Mouse (Mus musculus) midbrain, embryonic 16.5 days (tissue): ENCODE measurements around the gene Zkscan17. TPM values are rescaled to one million over a fixed set of nuclear protein-coding genes. Genes with fewer than 3 reads are reported as not detected.
A peak's percentile ranks its signal among the peaks of the same experiment; 100 is the strongest.

ENCODE experiments used
- ATAC-seq: fragments of 200-750 bp; cut with Nextera tagmentation; 2 replicates; pipeline ENCODE4 v1.8.0; 2017; ENCODE audit warnings: moderate TSS enrichment
- H3K27ac ChIP-seq: fragments of 300-500 bp; sonication (generic); 2 replicates; pipeline ENCODE4 v1.5.1; 2014; ENCODE audit warnings: mild to moderate bottlenecking, low read length, mixed read lengths
- H3K27me3 ChIP-seq: fragments of 300-500 bp; sonication (generic); 2 replicates; pipeline ENCODE4 v1.6.1; 2014; ENCODE audit warnings: low read depth, low read length, mixed read lengths; ENCODE audit not compliant: control insufficient read depth, insufficient read depth
- H3K36me3 ChIP-seq: fragments of 300-500 bp; sonication (generic); 2 replicates; pipeline ENCODE4 v1.6.1; 2014; ENCODE audit warnings: mild to moderate bottlenecking, low read length, moderate library complexity, mixed read lengths; ENCODE audit not compliant: control insufficient read depth, insufficient read depth
- H3K4me1 ChIP-seq: fragments of 300-500 bp; sonication (generic); 2 replicates; pipeline ENCODE4 v1.6.1; 2014; ENCODE audit warnings: mild to moderate bottlenecking, low read length, mixed read lengths; ENCODE audit not compliant: control insufficient read depth, insufficient read depth
- H3K4me2 ChIP-seq: fragments of 300-500 bp; sonication (generic); 2 replicates; pipeline ENCODE4 v1.6.1; 2014; ENCODE audit warnings: mild to moderate bottlenecking, low read length, mixed read lengths
- H3K4me3 ChIP-seq: fragments of 300-500 bp; sonication (generic); 2 replicates; pipeline ENCODE4 v1.5.1; 2014; ENCODE audit warnings: low read depth, mild to moderate bottlenecking, low read length, moderate library complexity, mixed read lengths
- H3K9ac ChIP-seq: fragments of 300-500 bp; sonication (generic); 2 replicates; pipeline ENCODE4 v1.6.1; 2014; ENCODE audit warnings: low read depth, low read length, mixed read lengths
- H3K9me3 ChIP-seq: fragments of 300-500 bp; sonication (generic); replicated peaks from 2 replicates; pipeline ENCODE4 v1.6.1; 2014; ENCODE audit warnings: mild to moderate bottlenecking, low read length, mixed read lengths; ENCODE audit not compliant: control insufficient read depth, poor library complexity, severe bottlenecking
- WGBS: fragments of 180-500 bp; shearing (Covaris S2); extraction: QIAGEN DNeasy Blood & Tissue Kit; methylation state at CpG from one replicate; pipeline ENCODE4 v1.1.7; 2014; 5-methylcytosine and 5-hydroxymethylcytosine counted together
- polyA plus RNA-seq: library from polyadenylated mRNA; unstranded; fragments of >200 nt; fragmentation: Nextera tagmentation; extraction: Ambion mirVana; gene quantifications from 2 replicates; pipeline ENCODE4 v1.2.1, GENCODE M21; 2015

The Zkscan17 gene
- polyA plus RNA-seq, 1 experiment from 2014 or later = 13.4 TPM

GRCm38 (mm10) chr11:59486222-59486621 lies 40.3 kb downstream of the Zkscan17 start:
- no peak overlapping the region for H3K4me2 ChIP-seq
- H3K36me3 ChIP-seq = peaks cover 14% of the 10 kb centered on the region
- H3K4me1 ChIP-seq = no peaks in the 10 kb centered on the region
- 87% methylated on average over 8 of the region's 8 CpGs for WGBS
- no peaks in the 10 kb centered on the region for H3K9me3 ChIP-seq
- ATAC-seq = no peak
- no peak overlapping the region for H3K9ac ChIP-seq
- no peak overlapping the region for H3K4me3 ChIP-seq
- H3K27me3 ChIP-seq = no peaks in the 10 kb centered on the region
- H3K27ac ChIP-seq = no peak overlapping the region

GRCm38 (mm10) chr11:59485641-59486040 lies 40.9 kb downstream of the Zkscan17 start:
- peaks cover 11% of the 10 kb centered on the region for H3K36me3 ChIP-seq
- H3K4me2 ChIP-seq = no peak overlapping the region
- ATAC-seq = no peak
- H3K27ac ChIP-seq = no peak overlapping the region
- no peaks in the 10 kb centered on the region for H3K4me1 ChIP-seq
- no peaks in the 10 kb centered on the region for H3K9me3 ChIP-seq
- WGBS = 64% methylated on average over 2 of the region's 2 CpGs
- no peaks in the 10 kb centered on the region for H3K27me3 ChIP-seq
- no peak overlapping the region for H3K9ac ChIP-seq
- H3K4me3 ChIP-seq = no peak overlapping the region

DNA sequence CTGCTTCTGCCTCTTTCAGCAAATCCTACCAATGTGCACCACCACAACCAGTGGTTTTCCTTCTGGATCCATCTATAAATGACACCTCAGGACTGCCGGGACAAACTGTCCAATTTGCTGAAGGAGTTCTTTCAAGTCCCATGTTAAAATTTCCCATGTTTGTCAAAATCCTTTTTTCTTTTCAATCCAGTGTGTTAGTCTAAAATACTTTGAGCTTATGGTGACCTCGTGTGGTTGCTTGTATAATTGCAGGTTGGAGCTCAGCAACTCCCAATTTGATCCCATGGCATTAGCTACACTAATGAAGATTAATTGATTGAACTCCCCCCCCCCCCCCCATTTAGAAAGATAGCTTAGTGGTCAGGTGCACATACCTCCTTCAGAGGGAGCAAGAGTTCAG lies 43.3 kb downstream of the Zkscan17 start:
- H3K4me3 ChIP-seq = no peak overlapping the region
- no peaks in the 10 kb centered on the region for H3K27me3 ChIP-seq
- no peak for ATAC-seq
- H3K4me1 ChIP-seq = no peaks in the 10 kb centered on the region
- WGBS = 7% methylated on average over 2 of the region's 2 CpGs
- H3K9ac ChIP-seq = no peak overlapping the region
- no peaks in the 10 kb centered on the region for H3K9me3 ChIP-seq
- H3K4me2 ChIP-seq = no peak overlapping the region
- peaks cover 7% of the 10 kb centered on the region; the same call in 1 of the 2 replicates for H3K36me3 ChIP-seq
- H3K27ac ChIP-seq = no peak overlapping the region

DNA sequence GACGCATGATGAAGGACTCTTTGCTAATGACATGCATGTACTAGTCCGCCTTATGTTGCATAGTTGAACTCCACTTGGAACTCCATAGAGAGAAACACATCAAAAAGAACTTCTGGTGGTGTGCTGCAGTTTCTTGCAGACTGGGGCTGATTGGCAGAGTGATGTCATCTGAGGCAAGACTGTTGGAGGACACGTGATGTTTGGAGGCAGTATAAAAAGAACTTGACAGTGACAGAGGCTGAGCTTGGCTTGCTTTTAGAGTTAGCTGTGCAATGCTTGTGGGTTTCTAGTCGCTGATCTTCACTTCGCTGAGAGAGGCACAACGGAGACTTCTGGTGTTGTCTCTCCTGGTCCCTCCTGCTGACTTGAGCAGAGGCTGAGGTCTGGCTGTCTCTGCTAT lies 49.3 kb downstream of the Zkscan17 start:
- H3K9ac ChIP-seq = no peak overlapping the region
- WGBS = 74% methylated on average over 6 of the region's 6 CpGs
- ATAC-seq = no peak
- no peaks in the 10 kb centered on the region for H3K27me3 ChIP-seq
- no peaks in the 10 kb centered on the region for H3K36me3 ChIP-seq
- no peaks in the 10 kb centered on the region for H3K4me1 ChIP-seq
- no peak overlapping the region for H3K4me2 ChIP-seq
- H3K27ac ChIP-seq = no peak overlapping the region
- no peak overlapping the region for H3K4me3 ChIP-seq
- no peaks in the 10 kb centered on the region for H3K9me3 ChIP-seq

DNA sequence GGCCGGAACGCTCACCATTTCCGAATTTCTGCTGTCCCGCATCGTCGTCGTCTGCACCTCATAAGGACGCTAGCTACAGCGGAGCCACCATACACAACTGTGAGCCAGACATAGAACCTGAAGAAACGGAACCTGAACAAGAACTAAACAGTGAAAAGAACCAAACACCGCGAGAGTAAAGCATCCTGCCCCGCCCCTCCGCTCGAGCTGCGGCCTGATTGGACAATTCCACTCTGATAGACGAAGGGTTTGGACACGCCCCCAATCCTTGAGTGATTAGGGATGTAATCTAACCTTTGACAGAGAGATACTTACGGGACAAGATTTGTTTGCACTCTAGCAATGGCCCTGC lies 54.2 kb downstream of the Zkscan17 start, which contains the start of gene Zfp867:
TSS of gene Zfp867 (minus strand) at position 149 of the 352 bp plus-strand sequence.
- WGBS = under 1% methylated on average over 19 of the region's 19 CpGs
- peaks cover 7% of the 10 kb centered on the region; the same call in 1 of the 2 replicates for H3K4me1 ChIP-seq
- peak within 1 kb of the TSS; percentile 97 for H3K9ac ChIP-seq
- no peaks in the 10 kb centered on the region for H3K9me3 ChIP-seq
- H3K27ac ChIP-seq = peak within 1 kb of the TSS; percentile 87
- no peaks in the 10 kb centered on the region for H3K27me3 ChIP-seq
- peak within 1 kb of the TSS; percentile 91 for H3K4me3 ChIP-seq
- ATAC-seq = peak; percentile 95
- H3K4me2 ChIP-seq = peak within 1 kb of the TSS; percentile 72
- H3K36me3 ChIP-seq = no peaks in the 10 kb centered on the region

DNA sequence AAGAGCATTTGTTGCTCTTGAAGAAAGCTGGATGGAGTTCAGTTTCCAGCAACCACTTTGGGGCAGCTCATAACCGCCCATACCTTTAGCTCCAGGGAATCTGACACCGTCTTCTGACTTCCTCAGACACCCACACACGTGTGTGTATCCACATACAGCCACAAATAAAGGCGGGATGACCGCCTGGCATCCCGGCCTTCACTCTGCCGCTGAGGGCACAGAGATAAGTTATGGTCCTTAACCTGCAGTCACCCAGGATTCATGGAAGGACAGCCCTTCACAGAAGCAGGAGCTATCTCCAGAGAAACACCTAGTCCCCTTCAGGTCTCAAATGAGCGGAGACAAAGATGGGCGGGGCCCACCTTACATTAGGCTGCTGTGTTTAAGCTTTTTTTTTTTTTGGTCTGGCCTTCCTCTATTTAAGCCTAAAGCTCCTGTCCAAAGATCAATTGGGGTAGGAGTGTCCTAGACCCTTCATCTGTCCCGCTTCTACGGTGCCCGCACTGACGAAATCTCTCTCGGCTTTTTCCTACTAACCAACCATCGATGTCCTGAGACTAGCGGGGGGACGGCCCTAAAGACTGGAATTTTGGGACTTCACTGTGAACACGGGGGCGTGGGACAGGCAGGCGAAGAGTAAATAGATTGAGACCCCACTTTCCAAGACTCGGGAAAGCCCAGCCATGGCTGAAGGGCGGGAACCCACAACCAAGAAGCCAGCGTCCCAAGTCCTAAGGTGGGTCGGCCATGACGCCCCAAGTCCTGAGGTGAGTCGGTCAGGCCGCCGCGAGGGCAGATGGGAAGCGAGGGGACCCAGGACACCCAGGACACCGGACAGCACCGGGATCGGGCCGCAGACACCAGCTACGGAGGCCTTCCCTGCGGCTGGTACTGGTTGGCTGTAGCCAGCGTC lies 54.9 kb downstream of the Zkscan17 start:
- no peaks in the 10 kb centered on the region for H3K36me3 ChIP-seq
- H3K27ac ChIP-seq = peak overlapping the region; percentile 87
- H3K9ac ChIP-seq = peak overlapping the region; percentile 97
- peak overlapping the region; percentile 91 for H3K4me3 ChIP-seq
- WGBS = 8% methylated on average over 37 of the region's 37 CpGs
- peaks cover 7% of the 10 kb centered on the region; the same call in 1 of the 2 replicates for H3K4me1 ChIP-seq
- H3K4me2 ChIP-seq = peak overlapping the region; percentile 72
- H3K9me3 ChIP-seq = no peaks in the 10 kb centered on the region
- ATAC-seq = peak; percentile 88
- H3K27me3 ChIP-seq = no peaks in the 10 kb centered on the region

DNA sequence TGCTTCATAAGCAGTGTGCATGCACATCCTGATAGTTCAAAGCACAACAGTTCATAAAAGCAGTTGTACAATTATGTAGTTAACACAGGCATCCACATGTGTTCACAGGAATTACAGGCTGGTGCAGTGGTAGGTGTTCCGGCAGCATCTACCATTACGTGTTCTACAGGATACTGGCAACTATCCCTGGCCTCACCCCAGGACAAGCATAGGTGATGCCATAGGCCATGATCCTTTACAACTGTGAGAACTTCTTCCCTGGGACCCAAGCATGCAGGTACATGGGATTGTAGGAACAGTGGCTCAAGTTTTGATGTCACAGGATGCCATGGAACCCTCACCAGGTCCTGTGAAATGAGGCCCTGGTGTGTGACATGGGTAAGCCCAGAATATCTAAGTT lies 66.1 kb downstream of the Zkscan17 start:
- H3K4me1 ChIP-seq = no peaks in the 10 kb centered on the region
- no peak for ATAC-seq
- H3K9ac ChIP-seq = no peak overlapping the region
- WGBS = 93% methylated on average over 2 of the region's 2 CpGs
- no peak overlapping the region for H3K4me3 ChIP-seq
- no peaks in the 10 kb centered on the region for H3K27me3 ChIP-seq
- H3K9me3 ChIP-seq = peaks cover 13% of the 10 kb centered on the region
- no peak overlapping the region for H3K4me2 ChIP-seq
- peaks cover 46% of the 10 kb centered on the region for H3K36me3 ChIP-seq
- no peak overlapping the region for H3K27ac ChIP-seq

DNA sequence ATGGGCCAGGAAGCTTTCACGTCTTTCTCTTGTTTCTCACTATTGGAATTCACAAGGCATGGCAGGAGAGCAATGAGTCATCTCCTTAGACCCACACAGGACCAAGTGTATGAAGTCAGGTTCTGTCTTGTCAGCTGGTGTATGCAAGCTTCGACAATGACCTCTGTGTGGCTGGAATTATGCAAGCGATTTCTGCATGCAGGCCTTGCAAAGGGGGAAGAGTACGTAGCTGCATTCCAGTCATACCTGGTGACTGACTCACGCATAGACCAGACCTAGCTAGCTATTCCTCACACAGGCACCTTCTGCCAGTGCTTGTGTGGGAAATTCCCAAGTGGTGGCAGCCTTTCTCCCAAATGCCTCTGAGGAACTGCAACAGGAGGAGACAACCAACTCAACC lies 67.6 kb downstream of the Zkscan17 start:
- no peak overlapping the region for H3K27ac ChIP-seq
- H3K27me3 ChIP-seq = no peaks in the 10 kb centered on the region
- no peak overlapping the region for H3K4me3 ChIP-seq
- no peak for ATAC-seq
- 77% methylated on average over 5 of the region's 5 CpGs for WGBS
- peaks cover 11% of the 10 kb centered on the region; the same call in 1 of the 2 replicates for H3K9me3 ChIP-seq
- no peaks in the 10 kb centered on the region for H3K4me1 ChIP-seq
- H3K4me2 ChIP-seq = no peak overlapping the region
- H3K36me3 ChIP-seq = peaks cover 46% of the 10 kb centered on the region
- no peak overlapping the region for H3K9ac ChIP-seq

- Histone ChIP-seq H3K9me3 (no peaks in the 10 kb centered on the region), H3K27me3 (no peaks in the 10 kb centered on the region), H3K4me1 (no peaks in the 10 kb centered on the region), H3K4me2 (no peak overlapping the region), H3K9ac (no peak overlapping the region), H3K36me3 (peaks cover 31% of the 10 kb centered on the region), H3K27ac (no peak overlapping the region), H3K4me3 (no peak overlapping the region)
- ATAC-seq = no peak
- 92% methylated on average over 2 of the region's 2 CpGs for WGBS
Observed at GRCm38 (mm10) chr11:59456891-59457290, 69.7 kb downstream of the Zkscan17 start.
